Mouse (Mus musculus): ENCODE measurements at regions not wholly inside any gene's neighbourhood (a gene's known extent, or its start where the extent isn't known, plus 50 kb on each side); places are given as distances from the start of the nearest gene placed in this dataset.

DNA sequence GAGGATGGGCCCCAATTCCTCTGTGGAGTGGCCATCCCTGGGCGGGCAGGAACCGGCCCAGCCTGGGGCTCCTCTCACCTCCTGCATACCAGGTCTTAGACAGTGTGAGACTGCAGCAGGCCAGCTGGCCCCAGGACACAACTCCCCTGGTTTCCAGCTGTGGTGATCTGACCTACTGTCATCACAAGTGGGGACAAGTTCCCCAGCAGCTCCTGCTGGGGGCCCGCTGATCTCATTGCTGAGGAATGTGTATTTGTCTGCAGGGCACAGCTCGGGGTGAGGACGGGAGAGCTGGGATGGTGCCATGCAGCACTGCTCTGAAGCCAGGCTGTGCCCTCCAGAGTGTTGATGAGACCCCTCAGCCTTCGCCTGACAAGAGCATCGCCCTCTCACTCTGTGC lies 78.6 kb downstream of the Gm5294 start:
- H3K4me3 ChIP-seq (replicated peaks; ENCODE audit: low read length): no peak overlapping the region
- H3K4me1 ChIP-seq (replicated peaks; ENCODE audit: low read depth, low read length): no peaks in the 10 kb centered on the region
- H3K9me3 ChIP-seq (ENCODE audit: low read length): peaks cover 13% of the 10 kb centered on the region; the same call in 1 of the 2 replicates
- H3K27me3 ChIP-seq (ENCODE audit: insufficient read depth, low read length): peaks cover 8% of the 10 kb centered on the region; the same call in 1 of the 2 replicates
- TF ChIP-seq POU5F1 (IDR thresholded peaks at IDR 0.05; ENCODE audit: borderline replicate concordance, low read length): no peak
- H3K36me3 ChIP-seq (ENCODE audit: insufficient read depth, low read length): no peaks in the 10 kb centered on the region

GRCm38 (mm10) chr5:138900952-138901599 lies 81.2 kb downstream of the Gm5294 start:
- TF ChIP-seq POU5F1 (IDR thresholded peaks at IDR 0.05; ENCODE audit: borderline replicate concordance, low read length) (no peak), CTCF (conservative IDR thresholded peaks at IDR 0.05; ENCODE audit: low read length) (no peak)
- no peak overlapping the region for H3K4me3 ChIP-seq (replicated peaks; ENCODE audit: low read length)
- H3K4me1 ChIP-seq (replicated peaks; ENCODE audit: low read depth, low read length): no peaks in the 10 kb centered on the region
- H3K9me3 ChIP-seq (ENCODE audit: low read length): peaks cover 13% of the 10 kb centered on the region; the same call in 1 of the 2 replicates
- peaks cover 8% of the 10 kb centered on the region; the same call in 1 of the 2 replicates for H3K27me3 ChIP-seq (ENCODE audit: insufficient read depth, low read length)
- no peaks in the 10 kb centered on the region for H3K36me3 ChIP-seq (ENCODE audit: insufficient read depth, low read length)

DNA sequence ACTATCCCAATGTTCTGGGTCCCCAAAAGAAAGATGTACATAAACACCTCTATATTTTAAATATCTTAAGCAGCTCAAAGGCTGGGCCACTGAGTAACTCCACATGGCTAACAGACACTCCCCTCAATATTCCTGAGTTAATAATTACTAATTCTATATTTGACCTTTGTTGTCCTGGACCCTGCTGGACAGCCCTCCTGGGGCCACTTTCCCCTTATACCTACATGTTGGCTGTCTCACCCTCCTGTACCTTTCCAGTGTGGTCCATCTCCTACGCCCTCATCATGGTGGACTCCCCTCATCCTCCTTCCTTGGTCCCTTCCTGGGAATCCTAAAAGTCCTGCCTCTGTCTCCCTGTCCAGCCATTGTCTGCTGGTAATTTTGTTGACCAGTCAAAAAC lies 82.4 kb downstream of the Gm5294 start:
- no peak overlapping the region for H3K4me3 ChIP-seq (replicated peaks; ENCODE audit: low read length)

DNA sequence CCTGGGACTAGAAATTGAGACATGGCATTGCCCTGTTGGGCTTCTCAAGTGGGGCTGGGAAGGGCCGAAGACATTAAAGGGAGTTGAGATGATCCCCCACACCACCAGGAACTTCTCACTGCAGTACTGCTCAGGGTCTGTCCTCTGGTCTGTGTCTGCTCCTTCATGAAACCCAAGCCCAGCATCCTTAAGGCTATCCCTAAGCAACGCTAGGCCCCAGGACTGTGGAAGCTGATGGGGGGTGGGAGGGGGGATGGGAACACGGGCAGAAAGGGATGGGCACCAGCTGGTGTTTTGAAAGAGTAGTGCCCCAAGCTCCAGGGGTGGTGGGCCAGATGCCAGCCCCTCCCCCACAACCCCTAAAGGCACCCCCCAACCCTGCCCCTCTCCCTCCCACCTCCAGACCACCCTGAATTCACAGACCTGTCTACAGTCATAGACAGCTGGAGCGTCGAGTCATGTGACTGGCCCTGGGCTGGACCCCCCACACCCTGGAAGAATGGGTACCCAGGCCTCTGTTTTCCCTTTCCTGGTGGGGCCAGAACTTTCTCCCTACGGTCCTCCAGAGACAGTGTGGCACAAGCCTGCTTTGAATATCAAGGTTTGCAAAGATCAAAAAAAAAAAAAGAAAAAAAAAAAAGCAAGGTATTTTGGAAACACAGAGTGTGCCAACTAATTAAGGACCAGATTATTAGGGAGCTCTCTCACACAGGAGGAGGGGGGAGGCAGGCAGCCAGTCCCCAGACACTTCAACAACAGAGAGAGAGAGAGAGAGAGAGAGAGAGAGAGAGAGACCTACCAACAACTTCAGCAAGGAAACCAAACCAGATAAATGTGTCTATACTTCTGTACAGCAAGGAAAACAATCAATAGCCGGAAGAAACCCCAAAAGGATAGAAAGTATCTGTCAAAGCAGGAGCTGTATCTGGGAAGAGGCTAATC lies 85.1 kb downstream of the Pdgfa start:
- Histone ChIP-seq H3K27me3 (ENCODE audit: insufficient read depth, low read length) (peaks cover 28% of the 10 kb centered on the region), H3K4me3 (replicated peaks; ENCODE audit: low read length) (no peak overlapping the region), H3K9me3 (ENCODE audit: low read length) (peaks cover 11% of the 10 kb centered on the region), H3K4me1 (replicated peaks; ENCODE audit: low read depth, low read length) (peaks cover 20% of the 10 kb centered on the region; the same call in 1 of the 2 replicates), H3K36me3 (ENCODE audit: insufficient read depth, low read length) (no peaks in the 10 kb centered on the region)
- TF ChIP-seq NANOG (IDR thresholded peaks at IDR 0.05; ENCODE audit: borderline replicate concordance, low read length): no peak
- no peak for TF ChIP-seq POU5F1 (IDR thresholded peaks at IDR 0.05; ENCODE audit: borderline replicate concordance, low read length)
- no peak for TF ChIP-seq CTCF (conservative IDR thresholded peaks at IDR 0.05; ENCODE audit: low read length)

More for the DNA sequence above, 82.4 kb downstream of the Gm5294 start:
- TF ChIP-seq NANOG (IDR thresholded peaks at IDR 0.05; ENCODE audit: borderline replicate concordance, low read length) (no peak), CTCF (conservative IDR thresholded peaks at IDR 0.05; ENCODE audit: low read length) (no peak), POU5F1 (IDR thresholded peaks at IDR 0.05; ENCODE audit: borderline replicate concordance, low read length) (no peak)
- Histone ChIP-seq H3K4me1 (replicated peaks; ENCODE audit: low read depth, low read length) (no peaks in the 10 kb centered on the region), H3K36me3 (ENCODE audit: insufficient read depth, low read length) (no peaks in the 10 kb centered on the region), H3K27me3 (ENCODE audit: insufficient read depth, low read length) (peaks cover 8% of the 10 kb centered on the region; the same call in 1 of the 2 replicates), H3K9me3 (ENCODE audit: low read length) (peaks cover 13% of the 10 kb centered on the region; the same call in 1 of the 2 replicates)

DNA sequence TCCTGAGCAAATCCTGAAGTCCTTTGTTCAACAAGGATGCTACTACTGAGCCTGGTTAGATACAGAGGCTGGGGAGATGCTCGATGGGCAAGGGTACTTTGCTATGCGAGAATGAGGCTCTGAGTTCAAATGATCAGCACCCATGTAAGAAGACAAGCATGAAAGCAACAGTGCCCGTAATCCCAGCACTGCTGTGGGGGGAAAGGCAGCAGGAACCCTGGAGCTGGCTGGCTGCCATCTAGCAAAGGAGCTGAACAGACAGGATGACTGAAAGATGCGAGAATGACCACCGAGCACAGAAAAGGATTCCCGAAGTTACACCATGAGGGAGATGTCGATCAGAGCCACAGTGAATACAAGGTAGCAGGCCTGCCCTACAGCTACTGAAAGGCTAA lies 84.5 kb downstream of the Pdgfa start:
- H3K4me1 ChIP-seq (replicated peaks; ENCODE audit: low read depth, low read length): peaks cover 16% of the 10 kb centered on the region; the same call in 1 of the 2 replicates
- H3K36me3 ChIP-seq (ENCODE audit: insufficient read depth, low read length): no peaks in the 10 kb centered on the region
- no peak overlapping the region for H3K4me3 ChIP-seq (replicated peaks; ENCODE audit: low read length)
- peaks cover 28% of the 10 kb centered on the region for H3K27me3 ChIP-seq (ENCODE audit: insufficient read depth, low read length)
- TF ChIP-seq POU5F1 (IDR thresholded peaks at IDR 0.05; ENCODE audit: borderline replicate concordance, low read length) (no peak), CTCF (conservative IDR thresholded peaks at IDR 0.05; ENCODE audit: low read length) (no peak), NANOG (IDR thresholded peaks at IDR 0.05; ENCODE audit: borderline replicate concordance, low read length) (no peak)
- peaks cover 11% of the 10 kb centered on the region for H3K9me3 ChIP-seq (ENCODE audit: low read length)

GRCm38 (mm10) chr5:138915068-138915467 lies 82.1 kb downstream of the Pdgfa start:
- H3K36me3 ChIP-seq (ENCODE audit: insufficient read depth, low read length): no peaks in the 10 kb centered on the region
- peaks cover 11% of the 10 kb centered on the region for H3K9me3 ChIP-seq (ENCODE audit: low read length)
- peaks cover 23% of the 10 kb centered on the region for H3K27me3 ChIP-seq (ENCODE audit: insufficient read depth, low read length)
- no peak overlapping the region for H3K4me3 ChIP-seq (replicated peaks; ENCODE audit: low read length)
- H3K4me1 ChIP-seq (replicated peaks; ENCODE audit: low read depth, low read length): peaks cover 12% of the 10 kb centered on the region; the same call in 1 of the 2 replicates
- no peak for TF ChIP-seq NANOG (IDR thresholded peaks at IDR 0.05; ENCODE audit: borderline replicate concordance, low read length)
- no peak for TF ChIP-seq POU5F1 (IDR thresholded peaks at IDR 0.05; ENCODE audit: borderline replicate concordance, low read length)
- TF ChIP-seq CTCF (conservative IDR thresholded peaks at IDR 0.05; ENCODE audit: low read length): no peak

GRCm38 (mm10) chr5:138915496-138915895 lies 81.7 kb downstream of the Pdgfa start:
- Histone ChIP-seq H3K27me3 (ENCODE audit: insufficient read depth, low read length) (peaks cover 21% of the 10 kb centered on the region), H3K4me3 (replicated peaks; ENCODE audit: low read length) (no peak overlapping the region), H3K9me3 (ENCODE audit: low read length) (peaks cover 11% of the 10 kb centered on the region), H3K36me3 (ENCODE audit: insufficient read depth, low read length) (no peaks in the 10 kb centered on the region), H3K4me1 (replicated peaks; ENCODE audit: low read depth, low read length) (peaks cover 12% of the 10 kb centered on the region; the same call in 1 of the 2 replicates)
- TF ChIP-seq POU5F1 (IDR thresholded peaks at IDR 0.05; ENCODE audit: borderline replicate concordance, low read length) (no peak), NANOG (IDR thresholded peaks at IDR 0.05; ENCODE audit: borderline replicate concordance, low read length) (no peak), CTCF (conservative IDR thresholded peaks at IDR 0.05; ENCODE audit: low read length) (no peak)

GRCm38 (mm10) chr5:138920156-138920845 lies 76.9 kb downstream of the Pdgfa start:
- TF ChIP-seq CTCF (conservative IDR thresholded peaks at IDR 0.05; ENCODE audit: low read length) (no peak), POU5F1 (IDR thresholded peaks at IDR 0.05; ENCODE audit: borderline replicate concordance, low read length) (no peak), NANOG (IDR thresholded peaks at IDR 0.05; ENCODE audit: borderline replicate concordance, low read length) (no peak)

More at GRCm38 (mm10) chr5:138920156-138920845, 76.9 kb downstream of the Pdgfa start:
- H3K36me3 ChIP-seq (ENCODE audit: insufficient read depth, low read length): no peaks in the 10 kb centered on the region
- H3K9me3 ChIP-seq (ENCODE audit: low read length): no peaks in the 10 kb centered on the region
- 0 out of 2 replicates have a peak, but pooled peaks cover 3% of the 10 kb centered on the region for H3K4me1 ChIP-seq (replicated peaks; ENCODE audit: low read depth, low read length)
- peaks cover 30% of the 10 kb centered on the region for H3K27me3 ChIP-seq (ENCODE audit: insufficient read depth, low read length)
- no peak overlapping the region for H3K4me3 ChIP-seq (replicated peaks; ENCODE audit: low read length)

Measured in E14TG2a.4 (cell line).